Mouse (Mus musculus): ENCODE results near the gene Rab11fip5.
A peak's percentile ranks its signal among the peaks of the same experiment; 100 is the strongest.

Gene Rab11fip5

GRCm38 (mm10) chr6:85373951-85374733 is at the start of gene Rab11fip5:
Rab11fip5 (minus strand) TSS chr6:85374634.
- DNase-seq: peak; percentile 57

DNA sequence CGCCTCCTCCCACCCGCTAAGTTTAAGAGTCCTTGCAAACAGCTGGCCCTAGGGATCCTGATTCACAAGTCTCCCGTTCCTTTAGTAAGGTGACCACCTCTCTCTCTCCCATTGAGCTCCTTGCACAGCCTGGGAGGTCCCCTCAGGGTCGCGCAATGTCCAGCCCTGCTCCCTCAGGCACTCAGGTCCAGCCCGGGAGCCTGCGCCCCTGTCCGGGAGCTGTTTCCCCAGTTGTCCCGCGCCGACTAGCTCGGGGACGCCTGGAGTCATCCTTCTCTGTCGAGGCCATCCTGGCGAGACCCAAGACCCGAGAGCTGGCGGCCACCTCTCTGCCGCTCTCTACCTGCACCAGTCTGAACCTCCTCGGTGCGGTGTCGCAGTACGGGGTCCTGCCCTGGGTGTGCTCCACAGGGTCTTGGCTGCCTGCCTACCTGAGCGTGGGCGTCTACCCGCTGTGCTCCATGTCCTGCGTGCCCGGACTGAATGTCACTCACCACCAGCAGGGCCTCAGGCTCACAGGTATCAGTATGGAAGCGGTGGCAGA is 49.5 kb upstream of the Rab11fip5 start, which contains the start of gene Noto:
Gene Noto, plus strand, starts transcription at position 51 of the 544 bp plus-strand sequence.
- DNase-seq: no peak

- no peak for DNase-seq
Measured at GRCm38 (mm10) chr6:85419150-85419549, 44.7 kb upstream of the Rab11fip5 start.

- no peak for DNase-seq
Measured at GRCm38 (mm10) chr6:85415829-85416228, 41.4 kb upstream of the Rab11fip5 start.

- peak; percentile 74 for DNase-seq
Measured at GRCm38 (mm10) chr6:85410771-85411273, 36.4 kb upstream of the Rab11fip5 start.

DNA sequence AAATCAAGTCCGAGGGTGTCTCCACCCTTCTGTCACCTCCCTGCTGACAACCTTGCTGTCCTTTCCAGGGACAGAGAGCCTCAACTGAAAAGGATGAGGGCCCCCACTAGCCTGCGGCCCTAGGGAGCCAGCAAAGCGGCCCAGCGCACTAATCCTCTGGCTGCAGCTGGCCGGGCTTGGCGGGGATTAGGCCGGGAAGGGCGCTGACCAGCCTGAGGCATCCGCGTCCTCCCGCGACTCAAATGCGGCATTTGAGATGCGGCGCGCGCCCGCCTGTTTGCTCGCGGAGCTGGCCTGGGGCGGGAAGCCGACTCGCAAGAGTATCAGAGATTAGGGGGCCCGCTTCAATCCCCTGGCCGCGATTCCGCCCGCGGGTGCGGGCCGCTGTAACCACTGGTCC is 34.6 kb upstream of the Rab11fip5 start:
- DNase-seq: no peak

DNA sequence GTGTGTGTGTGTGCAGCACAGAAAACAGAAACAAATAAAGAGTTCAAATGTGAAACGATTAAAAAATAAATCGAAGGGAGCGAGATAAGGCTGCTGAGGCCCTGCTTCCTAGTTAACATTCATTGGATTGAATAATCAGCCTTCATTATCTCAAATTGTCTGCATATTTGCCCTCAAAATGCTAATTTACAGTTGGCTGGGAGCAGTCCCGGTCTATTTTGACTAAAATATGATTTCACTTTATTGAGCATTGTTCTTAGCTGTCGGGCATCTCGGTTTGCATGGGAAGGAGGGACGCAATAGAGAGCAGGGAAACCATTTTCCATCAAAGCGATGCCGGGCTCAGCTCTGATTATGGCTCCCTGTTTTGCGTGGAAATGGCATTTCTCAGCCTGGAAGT is 28.6 kb upstream of the Rab11fip5 start:
- no peak for DNase-seq

GRCm38 (mm10) chr6:85402613-85403012 is 28.2 kb upstream of the Rab11fip5 start:
- DNase-seq: no peak

- peak; percentile 50 for DNase-seq
Measured at GRCm38 (mm10) chr6:85399715-85400114, 25.3 kb upstream of the Rab11fip5 start.

GRCm38 (mm10) chr6:85397165-85397564 is 22.7 kb upstream of the Rab11fip5 start:
- DNase-seq: peak; percentile 59

DNA sequence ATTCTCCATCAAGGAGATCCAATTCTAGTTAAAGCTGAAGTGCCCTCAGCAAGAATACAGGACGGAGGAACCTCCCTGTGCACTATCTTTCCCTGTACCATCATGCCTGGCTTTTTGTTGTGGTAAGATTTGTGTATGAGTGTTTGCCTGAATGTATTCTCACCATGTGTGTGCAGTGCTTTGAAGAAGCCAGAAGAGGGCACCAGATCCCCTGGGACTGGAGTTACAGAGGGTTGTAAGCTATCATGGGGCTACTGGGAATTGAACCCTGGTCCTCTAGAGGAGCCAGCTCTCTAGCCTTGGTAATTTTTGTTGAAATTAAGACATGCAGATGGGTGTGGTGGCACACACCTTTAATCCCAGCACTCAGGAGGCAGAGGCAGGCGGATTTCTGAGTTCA is 20.9 kb upstream of the Rab11fip5 start:
- no peak for DNase-seq

- DNase-seq: peak; percentile 78
Measured at GRCm38 (mm10) chr6:85391803-85392202, 17.4 kb upstream of the Rab11fip5 start.

DNA sequence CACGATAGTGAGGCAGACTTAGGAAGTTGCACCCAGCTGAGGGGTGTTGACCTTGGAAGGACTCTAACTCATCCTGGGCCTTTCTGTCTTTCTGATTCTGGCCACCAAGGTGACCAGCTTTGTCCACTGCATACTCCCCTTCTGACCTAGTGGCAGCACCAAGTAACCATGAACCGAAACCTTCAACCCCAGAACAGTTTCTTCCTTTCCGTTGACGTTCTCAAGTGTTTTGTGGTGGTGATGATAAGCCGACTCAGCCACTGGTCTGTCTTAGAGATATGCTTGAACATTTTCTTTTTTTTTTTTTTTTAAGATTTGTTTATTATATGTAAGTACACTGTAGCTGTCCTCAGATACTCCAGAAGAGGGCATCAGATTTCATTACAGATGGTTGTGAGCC is 14.2 kb upstream of the Rab11fip5 start:
- no peak for DNase-seq

DNA sequence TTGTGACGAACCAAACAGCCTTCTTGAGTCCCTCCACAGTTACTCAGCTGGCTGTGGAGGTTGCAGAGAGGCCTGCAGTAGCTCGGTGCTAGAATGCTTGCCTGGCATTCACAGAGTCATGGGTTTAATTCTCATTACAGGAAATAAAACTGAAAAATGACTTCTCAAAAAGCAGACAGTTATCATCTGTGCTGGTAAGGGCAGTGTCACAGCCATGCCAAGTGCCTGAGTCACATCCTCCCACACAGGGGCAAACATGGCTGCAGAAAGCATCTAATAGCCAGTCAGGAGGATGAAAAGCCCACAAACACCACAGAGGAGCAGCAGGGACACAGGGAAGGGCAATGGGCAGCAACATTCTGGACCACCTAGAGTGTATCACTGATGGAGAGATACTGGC is 8.4 kb upstream of the Rab11fip5 start:
- no peak for DNase-seq

GRCm38 (mm10) chr6:85381648-85382020 is 7.2 kb upstream of the Rab11fip5 start:
- DNase-seq: no peak

DNA sequence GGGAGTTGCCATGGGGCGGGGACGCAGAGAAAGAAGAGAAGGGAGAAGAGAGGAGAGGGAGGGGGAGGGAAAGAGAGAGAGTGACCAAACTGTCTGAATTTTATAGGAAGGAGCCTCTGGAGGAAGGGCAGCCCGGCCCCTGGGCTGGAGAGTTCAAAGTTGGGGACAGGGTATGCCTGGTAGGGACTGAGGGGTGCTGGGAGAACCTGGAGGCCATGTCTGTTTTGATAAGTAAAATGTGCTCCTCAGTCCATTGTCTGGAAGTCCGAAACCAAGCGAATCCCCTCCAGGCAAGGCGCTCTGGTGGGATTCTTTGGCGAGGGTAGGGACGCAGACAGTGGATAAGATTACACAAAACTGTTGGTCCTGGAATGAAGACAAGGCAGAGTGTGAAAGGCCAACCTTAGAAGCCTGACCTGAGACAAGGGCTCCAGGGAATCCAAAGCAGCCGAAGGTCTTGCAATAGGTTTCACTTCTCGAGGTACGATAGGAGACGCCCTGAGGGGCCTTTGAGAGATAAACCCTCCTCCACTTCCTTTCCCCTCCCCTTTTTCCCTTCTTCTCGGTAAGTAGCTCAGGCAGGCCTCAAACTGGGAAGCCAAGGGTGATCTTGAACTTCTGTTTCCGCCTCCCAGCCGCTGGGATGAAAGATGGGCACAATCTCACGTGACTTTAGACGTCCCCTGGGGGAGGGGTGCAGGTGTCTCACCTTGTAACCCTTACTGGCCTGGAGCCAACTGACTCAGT is 6.6 kb upstream of the Rab11fip5 start:
- DNase-seq: no peak

GRCm38 (mm10) chr6:85380201-85380900 is 5.9 kb upstream of the Rab11fip5 start:
- DNase-seq: peak; percentile 90

- DNase-seq: no peak
Measured at GRCm38 (mm10) chr6:85378629-85379028, 4.2 kb upstream of the Rab11fip5 start.

DNA sequence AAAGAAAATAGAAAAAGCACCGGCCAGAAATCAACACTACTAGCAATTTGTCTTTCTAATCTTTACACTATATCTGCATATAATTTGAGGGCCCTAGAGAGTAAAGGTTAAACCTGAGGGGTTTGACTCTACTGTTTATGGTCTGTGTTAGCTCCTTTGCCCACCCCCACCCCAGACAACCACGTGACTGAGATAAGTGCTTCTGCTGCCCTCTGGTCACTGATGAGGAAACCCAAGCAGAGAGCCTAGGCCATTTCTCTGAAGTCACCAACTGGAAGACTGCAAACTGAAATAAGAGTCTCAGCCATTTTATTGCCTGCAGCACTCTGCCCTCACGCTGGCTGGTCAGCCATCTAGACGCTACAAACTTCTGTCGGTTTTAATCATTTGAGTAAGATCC is 3.4 kb upstream of the Rab11fip5 start:
- DNase-seq: no peak

- no peak for DNase-seq
Measured at GRCm38 (mm10) chr6:85377066-85377734, 2.8 kb upstream of the Rab11fip5 start.

- DNase-seq: peak; percentile 99
Measured at GRCm38 (mm10) chr6:85374734-85375114, 290 bp upstream of the Rab11fip5 start.

GRCm38 (mm10) chr6:85373066-85373860 is 1.2 kb downstream of the Rab11fip5 start:
- no peak for DNase-seq

Measured in kidney, postnatal 14 days (tissue).